Mouse (Mus musculus) layer of hippocampus, postnatal 25 days (tissue): Measurements from ENCODE around the gene Castor1. TPM values are rescaled to one million over a fixed set of nuclear protein-coding genes. Genes with fewer than 3 reads are reported as not detected.
"Not testable (repeated sequence)": the region's sequence is repeated elsewhere in the genome, so short reads cannot be mapped to it uniquely, and the experiment has no call there.

Source experiments
- DNase-seq, 2 experiments: peaks; one replicate each; pipeline ENCODE4 v3.0.0; 2022; ENCODE audit warnings: mixed read lengths in 2 of 2, low spot score in 1 of 2; ENCODE audit errors: extremely low spot score in 1 of 2
- total RNA-seq, 2 experiments: library from RNA; stranded (reverse); gene quantifications; 2 replicates each; pipeline ENCODE4 v1.2.3; 2021

Gene Castor1
- total RNA-seq, result 1 to 10 TPM; 6.0 to 6.1 TPM

DNA sequence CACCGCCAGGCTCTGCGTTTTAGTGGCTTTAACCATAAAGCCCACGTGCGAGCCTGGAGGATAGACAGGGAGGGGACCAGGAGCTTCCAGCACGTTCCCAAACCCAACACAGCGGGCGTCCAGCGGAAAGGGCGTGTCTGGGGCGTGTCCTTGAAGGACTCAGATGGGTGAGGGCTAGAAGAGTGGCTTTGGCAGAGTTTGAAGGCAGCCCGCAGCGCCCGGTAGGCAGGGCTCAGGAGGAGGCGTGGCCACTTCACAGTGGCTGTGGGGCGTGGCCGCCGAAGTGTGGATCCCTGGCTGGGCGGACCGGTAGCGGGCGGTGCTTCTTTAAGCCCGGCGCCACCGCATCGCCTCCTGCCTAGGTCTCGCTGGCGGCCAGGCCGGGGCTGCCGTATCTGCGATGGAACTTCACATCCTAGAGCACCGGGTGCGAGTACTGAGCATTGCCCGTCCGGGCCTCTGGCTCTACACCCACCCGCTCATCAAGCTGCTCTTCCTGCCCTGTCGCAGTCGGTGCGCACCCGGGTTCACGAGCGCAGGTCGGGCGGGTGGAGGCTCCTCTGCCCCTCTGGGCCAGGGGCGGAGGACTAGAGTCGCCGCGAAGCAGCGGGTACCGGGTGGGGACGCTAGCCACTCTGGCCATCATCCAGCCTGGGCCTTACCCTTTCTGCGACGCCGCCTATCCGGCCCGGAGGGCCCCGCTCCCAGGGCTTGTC is at the start of gene Castor1:
TSS of gene Castor1 (plus strand) at position 312 of the 716 bp plus-strand sequence.
- DNase-seq, result peak; percentile 39 to 50

DNA sequence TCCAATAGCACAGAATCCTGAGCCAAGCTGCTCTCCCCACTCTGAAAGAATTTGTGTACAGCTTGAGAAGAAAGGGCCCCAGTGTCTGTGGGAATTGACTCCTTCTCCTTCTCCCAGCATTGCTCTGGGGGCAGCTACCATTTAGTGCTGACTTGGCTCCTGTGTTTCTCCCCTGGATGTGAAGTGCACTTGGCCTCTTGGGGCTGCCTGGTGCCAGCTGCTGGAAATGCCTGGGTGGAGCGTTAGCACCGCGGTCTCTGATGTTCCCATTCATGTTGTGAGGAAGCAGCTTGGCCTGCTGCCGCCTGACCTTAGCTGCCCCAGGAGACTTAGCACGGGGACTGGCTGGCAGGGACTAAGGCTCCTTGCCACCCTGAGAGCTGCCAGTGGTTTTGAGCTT is 43.4 kb upstream of the Castor1 start:
- peak in 1 of 2 experiments; percentile 45 for DNase-seq

DNA sequence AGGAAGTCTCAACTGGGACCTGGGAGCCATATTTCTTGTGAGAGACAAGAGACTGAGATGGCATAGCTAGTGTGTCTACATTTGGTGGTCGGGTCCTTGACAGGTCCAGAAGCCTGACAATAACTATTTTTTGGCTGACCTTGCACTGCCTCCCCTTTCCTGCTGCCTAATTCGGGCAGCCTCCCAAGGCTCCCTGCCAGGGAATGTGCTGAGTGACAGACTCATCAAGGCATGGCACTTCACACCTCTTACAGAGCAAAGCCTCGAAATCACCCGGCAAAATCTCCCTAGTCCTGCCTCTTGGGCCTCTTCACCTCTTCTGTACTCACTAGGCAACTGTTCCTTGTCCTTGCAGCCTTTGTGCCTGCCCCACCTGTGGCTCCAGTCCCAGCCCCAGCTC is 40.3 kb upstream of the Castor1 start:
- no peak for DNase-seq

DNA sequence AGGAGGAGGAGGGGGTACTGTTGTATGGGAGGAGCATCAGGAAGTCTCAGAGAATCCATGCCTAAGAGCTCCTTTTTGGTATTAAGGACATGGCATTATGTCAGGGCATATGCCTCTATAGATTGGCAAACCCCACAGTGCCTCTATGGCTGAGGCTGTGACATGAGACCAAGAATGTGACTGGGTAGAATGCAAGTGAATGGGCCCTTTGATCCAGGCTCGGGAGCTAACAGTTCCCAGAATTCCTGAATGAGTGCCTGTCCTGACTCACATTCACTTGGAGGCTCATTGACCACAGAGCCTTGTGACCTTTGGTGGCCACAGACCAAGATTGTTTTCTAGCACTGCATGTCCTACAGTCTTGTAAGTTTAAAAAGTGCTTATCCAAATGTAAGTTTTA is 36.0 kb upstream of the Castor1 start:
- no peak for DNase-seq

DNA sequence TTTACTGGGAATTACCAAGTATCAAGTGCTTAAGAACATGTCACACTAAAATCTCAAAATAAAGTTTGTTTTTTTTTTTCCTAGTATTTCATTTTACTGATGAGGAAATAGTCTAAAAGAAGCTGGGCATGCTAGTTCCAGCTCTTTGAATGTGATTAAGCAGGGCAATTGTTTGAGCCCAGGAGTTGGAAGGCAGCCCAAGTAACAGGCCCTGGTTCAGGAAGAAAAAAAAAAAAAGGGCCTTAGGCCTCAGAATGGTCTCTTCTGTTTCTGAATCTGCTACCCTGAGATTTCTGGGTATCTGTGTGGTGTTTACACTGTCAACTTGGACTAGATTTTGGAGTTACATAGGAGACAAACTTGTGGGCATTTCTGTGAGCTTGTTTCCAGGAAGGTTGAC is 34.5 kb upstream of the Castor1 start:
- no peak for DNase-seq

DNA sequence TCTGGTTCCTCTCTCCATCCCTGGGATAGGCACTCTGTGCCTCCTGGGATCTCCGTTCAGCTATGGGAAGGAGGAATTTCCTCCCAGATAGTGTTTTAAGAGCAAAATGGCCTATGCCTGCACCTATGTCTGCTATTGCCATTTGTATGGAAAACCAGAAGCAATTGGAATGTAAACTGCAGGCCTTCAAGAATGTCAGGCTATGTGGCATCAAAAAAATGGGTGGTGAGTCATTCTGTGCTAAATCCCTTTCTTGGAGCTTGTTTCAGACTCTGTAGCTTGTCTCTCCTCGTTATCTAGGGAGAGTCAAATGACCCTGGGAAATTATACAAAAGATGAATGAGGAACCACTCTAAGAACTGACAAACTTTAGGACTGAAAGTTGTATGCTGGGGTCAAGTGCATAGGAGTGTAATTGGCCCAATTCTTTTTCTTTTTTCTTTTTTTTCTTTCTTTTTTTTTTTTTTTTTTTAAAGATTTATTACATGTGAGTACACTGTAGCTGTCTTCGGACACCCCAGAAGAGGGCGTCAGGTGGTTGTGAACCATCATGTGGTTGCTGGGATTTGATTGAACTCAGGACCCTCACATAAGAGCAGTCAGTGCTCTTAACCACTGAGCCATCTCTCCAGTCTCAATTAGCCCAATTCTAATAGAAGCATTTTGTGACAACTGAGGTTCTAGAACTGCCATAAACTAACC is 33.6 kb upstream of the Castor1 start:
- DNase-seq, result no peak

DNA sequence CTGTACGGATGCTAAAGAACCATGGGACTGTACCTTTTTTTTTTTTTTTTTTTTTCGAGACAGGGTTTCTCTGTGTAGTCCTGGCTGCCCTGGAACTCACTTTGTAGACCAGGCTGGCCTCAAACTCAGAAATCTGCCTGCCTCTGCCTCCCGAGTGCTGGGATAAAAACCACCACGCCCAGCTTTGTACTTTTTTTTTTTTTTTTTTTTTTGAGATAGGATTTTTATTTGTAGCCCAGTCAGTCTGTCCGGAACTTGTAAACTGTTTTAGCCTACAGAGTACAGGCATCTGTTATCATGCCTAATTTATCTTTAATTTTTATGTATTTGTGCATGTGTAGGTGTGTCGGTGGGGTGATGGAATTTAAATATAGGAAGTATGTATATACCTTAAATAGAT is 32.5 kb upstream of the Castor1 start:
- DNase-seq, result not testable (repeated sequence)

DNA sequence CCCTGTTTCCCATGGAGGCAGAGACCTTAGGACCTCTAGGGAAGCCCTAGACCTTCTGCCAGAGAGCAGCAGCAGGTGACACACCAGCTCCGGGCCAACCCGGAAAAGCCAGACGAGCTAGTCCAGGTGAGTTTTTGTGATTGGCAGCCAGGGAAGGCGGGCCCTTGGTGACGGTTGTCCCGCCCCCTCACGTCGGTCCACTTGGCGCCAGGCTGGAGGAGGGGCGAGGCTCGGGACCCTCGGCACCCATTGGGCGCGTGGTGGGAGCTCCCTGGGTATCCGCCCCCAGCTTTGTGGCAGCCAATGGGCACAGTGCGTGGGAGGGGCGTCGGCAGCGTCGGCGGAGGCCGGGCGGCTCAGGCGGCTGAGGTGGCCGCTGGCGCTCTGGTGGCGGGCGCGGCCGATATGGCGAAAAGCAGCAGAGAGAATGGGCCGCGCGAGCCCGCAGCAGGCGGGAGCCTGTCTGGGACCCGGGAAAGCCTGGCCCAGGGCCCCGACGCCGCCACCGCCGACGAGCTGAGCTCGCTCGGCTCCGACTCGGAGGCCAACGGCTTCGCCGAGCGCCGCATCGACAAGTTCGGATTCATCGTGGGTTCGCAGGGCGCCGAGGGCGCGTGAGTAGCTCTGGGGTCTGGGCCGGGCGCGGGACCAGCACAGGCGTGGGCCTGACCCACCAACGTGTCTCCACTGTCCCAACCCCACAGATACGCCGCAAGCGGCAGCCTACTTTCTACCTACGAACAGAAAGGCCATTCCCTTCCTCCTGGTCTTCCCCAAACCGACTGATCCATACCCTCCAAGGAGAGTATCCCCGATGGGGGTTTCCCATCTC is 31.3 kb upstream of the Castor1 start, which contains the start of gene Tbc1d10a:
TSS of gene Tbc1d10a (plus strand) at position 304 of the 832 bp plus-strand sequence.
- DNase-seq, result peak; percentile 93 to 96

DNA sequence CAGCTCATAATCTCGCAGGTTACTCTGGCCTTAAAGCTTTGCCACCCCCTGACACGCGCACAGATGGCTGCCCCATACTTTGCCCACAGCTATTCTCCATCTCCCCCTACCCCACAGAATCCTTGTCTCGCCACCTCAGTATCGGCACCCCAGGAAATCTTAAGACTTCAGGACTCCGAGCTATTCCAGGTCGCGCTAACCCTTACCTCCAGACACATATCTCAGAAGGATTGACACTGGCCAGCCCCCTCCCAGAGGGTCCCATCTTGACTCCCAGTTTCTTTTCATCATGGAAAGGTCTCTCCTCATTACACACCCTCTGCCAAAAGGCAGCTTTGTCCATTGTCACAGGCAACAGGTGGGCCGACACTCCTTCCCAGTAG is 30.7 kb upstream of the Castor1 start:
- no peak for DNase-seq

DNA sequence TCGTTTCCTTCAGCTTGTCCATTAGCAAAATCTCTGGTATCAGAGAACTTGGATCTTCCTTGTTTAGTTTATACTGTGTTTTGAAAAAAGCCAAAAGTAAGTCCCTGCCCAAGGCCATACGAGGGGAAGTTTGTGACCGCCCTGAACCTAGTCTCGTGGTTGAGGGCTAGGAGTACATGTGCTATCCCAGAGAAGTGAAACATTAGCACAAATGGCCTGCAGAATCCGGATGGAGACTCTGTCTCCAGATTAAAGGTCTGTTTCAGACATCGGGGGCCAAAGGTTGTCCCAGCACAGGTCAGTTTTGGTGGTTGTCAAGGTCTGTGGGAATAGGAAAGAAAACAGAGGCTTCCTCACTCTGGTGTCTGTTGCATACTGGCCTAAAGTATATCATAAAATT is 28.8 kb upstream of the Castor1 start:
- no peak for DNase-seq

DNA sequence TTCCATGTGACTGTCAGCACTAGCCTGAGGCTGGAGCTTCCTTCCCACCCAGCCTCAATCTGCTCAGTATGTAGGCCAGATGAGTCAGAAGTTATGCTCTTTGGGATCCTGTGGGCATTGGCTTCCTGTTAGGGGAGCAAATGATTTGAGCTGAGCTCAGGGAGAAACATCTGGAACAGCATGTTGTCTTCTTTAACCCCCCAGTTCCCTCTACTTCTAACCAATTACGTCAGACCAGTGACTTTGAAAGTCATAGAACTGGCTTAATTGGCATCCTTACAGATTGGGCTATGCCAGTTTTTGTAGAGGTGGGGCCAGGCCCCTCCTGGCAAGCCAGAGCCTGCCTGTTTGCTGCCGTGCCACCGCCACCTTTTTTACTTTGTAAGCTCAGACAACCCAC is 27.3 kb upstream of the Castor1 start:
- no peak for DNase-seq

DNA sequence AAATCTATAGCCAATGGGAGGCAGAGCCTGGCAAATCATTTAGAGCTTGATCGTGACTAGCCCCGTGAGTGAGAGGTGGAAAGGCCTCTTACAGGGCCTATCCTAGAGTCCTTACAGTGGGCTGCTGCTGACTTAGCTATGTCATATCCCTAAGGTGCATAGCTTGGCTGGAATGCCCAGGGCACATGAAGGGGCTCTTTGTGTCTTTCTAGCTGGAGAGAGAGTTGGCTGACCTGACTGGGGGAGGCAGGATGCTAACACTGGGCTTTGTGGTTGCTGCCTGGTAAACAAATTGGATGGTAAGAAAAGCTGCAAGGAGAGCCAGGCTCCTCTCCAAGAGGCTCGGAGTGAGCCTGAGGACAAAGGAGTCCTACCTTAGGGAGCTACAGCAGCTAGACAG is 25.3 kb upstream of the Castor1 start:
- DNase-seq, result no peak

DNA sequence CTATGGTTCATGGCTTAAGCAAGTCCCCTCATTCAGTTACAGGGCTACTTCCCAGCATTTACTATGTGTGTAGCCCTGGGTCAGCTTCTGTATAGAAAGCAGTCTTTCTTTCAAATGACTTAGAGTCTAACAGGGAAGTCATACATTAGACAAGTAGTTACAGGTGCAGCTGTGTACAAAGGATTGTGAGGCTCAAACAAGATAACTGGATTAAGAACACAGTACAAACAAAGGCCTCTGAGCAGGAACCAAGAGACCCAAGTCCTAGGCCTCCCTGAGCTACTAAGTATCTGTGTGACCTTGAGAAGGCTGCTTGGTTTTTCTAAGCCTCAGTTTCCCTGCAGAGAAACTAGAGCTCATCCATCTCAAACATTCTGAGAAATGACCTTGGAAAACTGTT is 24.6 kb upstream of the Castor1 start:
- no peak for DNase-seq

DNA sequence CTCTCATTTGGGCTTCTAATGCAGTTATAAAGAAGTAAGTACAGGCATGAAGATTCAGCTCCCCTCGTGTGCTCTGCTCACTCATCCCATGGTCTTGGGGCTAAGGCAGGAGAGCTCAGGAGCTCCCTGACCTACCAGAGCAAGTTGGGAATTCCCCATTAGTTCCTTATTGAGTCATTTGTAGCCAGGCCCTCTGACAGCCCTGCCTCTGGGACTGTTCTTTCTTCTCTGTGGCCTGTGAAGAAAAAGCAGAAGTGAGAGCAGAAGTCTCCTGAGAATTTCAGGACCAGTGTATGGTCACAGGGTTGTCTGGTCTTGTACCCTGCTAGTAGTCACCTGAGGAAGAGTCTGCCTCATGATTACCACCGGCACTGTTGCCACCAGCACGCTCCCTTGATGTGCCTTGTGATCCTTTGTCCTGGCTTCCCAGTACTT is 22.4 kb upstream of the Castor1 start:
- no peak for DNase-seq

DNA sequence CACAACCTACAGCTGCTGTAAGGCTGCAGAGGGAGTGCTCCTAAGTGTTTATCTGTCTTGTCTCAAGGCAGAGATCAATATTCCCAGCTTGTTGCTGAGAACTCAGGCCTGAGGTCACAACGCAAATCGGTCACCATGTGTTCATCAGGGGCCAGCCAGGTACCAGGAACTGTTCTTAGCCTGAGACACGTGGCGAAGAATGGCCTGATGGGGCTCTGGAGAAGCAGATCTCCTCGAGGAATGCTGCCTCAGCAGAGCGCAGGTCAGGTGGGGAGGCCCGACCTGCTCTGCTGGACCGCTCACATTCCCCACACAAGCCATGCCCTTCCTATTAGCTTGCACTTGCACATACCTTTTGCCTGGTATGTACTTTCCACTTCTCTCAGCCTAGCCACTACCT is 21.4 kb upstream of the Castor1 start:
- DNase-seq, result no peak

DNA sequence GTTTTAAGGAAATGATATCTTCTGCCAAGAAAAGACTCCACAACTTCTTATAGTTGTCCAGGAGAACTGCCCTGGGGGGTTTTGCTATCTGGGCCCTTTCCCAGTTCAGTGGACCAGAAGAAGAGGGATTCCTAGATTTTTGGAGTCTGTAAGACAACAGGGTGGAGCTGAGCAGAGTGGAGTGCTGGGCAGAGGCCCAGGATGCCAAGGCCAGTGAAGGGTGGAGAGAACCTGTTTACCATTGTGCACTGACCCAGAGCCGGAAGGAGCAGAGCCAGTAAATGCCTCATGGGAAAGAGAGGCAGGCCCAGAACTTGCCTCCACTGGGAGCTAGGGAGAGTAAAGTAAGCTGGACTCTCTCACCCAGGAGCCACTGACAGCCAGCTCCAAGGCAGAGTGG is 20.3 kb upstream of the Castor1 start:
- no peak for DNase-seq

DNA sequence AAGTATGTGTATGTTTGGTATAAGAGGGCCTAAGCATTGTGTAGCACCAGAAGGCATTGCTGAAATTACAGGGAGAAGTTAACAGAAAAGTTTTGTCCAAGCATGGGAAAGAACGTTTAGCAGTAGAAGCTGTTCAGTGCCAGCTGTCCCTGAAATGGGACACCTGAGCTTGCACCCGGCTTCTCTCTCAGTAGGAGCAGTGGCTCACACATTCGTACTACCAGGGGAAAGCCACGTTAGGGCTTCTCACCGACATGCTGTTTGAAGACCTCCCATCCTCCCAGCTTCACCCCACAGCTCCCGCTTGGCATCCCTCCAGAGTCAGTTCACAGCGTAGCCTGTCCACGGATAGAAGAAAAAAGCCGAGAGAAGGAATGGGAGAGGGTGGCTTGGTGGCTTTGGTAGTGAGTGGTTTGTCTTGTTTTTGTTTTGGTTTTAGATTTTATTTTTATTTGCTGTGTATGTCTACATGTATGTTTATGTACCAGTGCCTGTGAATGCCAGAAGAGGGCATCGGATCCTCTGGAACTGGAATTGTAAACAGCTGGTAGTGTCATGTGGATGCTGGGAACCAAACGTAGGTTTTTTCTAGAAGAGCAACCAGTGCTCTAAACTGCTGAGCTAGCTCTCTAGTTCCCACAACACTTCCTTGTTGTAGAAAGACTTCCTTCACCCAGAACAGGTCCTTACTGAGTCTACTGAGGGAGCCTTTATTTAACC is 15.9 kb upstream of the Castor1 start:
- no peak for DNase-seq

DNA sequence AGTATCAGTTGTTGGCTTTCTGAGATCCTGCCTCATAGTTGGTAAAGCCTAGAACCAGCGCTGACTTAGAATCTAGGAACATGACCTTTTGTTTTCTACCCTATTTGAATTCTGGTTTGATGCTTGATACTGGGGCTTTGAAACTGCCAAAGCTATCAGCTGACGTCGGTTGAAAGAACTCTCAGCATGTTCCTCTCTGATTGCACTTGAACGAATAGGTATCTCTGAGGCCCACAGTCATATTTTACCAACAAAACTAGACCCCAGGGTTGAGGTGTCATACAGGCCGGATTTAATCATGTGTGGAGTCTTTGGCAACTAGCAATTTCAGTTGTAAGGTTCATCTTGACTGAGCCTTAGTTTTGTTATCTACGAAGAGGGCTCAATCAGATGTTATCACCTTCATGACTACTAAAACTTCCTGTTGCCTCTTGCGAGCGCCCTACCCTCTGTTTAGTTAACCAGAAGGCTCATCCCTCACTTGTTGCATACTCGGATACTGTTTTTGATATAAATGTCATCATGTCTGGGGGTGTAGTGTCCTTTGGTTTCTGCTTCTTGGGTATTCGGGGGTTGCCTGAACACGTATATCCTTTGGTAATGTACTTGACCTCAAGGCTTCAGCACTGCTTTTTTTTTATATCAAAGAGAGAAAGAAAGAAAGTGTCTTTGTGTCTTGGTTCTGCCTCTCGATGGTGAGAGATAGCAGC is 14.9 kb upstream of the Castor1 start:
- no peak for DNase-seq

DNA sequence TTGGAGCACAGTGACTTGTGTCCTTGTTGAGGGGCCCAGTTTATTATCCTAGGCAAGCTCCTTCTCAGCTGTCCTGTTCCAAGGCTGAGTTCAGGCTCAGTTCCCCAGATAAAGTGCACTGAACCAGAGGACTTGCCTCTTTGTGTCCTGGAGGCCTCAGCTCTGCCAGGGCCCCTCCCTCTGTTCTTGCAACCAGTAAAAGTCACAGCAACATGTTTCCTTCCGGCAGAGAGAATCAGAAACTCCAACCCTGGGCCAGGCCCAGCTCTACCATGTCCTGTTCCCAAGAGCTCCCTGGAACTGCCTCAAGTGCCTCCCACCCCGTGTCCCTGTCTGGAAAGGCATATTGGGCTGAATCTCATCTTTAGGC is 14.3 kb upstream of the Castor1 start:
- DNase-seq, result no peak

DNA sequence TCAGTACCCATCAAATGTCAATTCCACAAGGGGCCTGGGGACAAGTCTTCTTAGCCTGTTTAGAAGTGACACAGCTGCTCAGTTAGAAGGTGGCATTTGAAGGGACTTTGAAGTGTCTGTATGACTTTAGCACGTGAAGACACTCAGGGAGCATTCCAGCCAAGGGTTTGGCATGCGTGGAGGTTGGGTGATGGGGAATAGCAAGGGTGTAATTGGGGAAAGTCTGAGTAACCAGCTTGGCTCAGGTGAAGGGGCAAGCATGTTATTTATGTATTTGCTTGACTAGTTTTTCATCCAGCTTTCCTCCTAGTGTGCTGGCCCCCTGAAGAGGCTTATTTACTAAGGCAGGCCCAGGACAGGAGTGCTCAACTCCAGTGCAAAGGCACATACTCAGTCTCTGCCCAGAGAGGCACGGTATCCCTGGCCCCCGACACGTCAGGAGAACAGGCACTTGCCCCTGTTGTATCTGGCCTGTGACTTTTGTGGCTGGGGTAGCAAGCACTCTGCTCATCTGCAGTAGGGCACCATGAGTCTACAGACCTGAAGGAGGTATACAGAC is 12.8 kb upstream of the Castor1 start:
- no peak for DNase-seq
